Mouse (Mus musculus): ENCODE measurements at regions not wholly inside any gene's neighbourhood (a gene's known extent, or its start where the extent isn't known, plus 50 kb on each side); places are given as distances from the start of the nearest gene placed in this dataset.

GRCm38 (mm10) chr6:13523463-13524202 is 84.3 kb downstream of the Tmem168 start:
- no peak overlapping the region for H3K4me3 ChIP-seq (ENCODE audit: low read depth, low read length)
- H3K36me3 ChIP-seq (ENCODE audit: control insufficient read depth, insufficient read depth, low read length), result no peaks in the 10 kb centered on the region
- ATAC-seq (peak; percentile 88), DNase-seq (ENCODE audit: low spot score) (peak; percentile 67)
- no peaks in the 10 kb centered on the region for H3K9me3 ChIP-seq (replicated peaks; ENCODE audit: control insufficient read depth, low read length)
- 80% methylated on average over 8 of the region's 8 CpGs for WGBS
- peak overlapping the region; percentile 14; the same call in 1 of the 2 replicates for H3K27ac ChIP-seq (ENCODE audit: low read depth, low read length)
- no peaks in the 10 kb centered on the region for H3K4me1 ChIP-seq (ENCODE audit: control insufficient read depth, insufficient read depth, low read length)
- no peak overlapping the region for H3K9ac ChIP-seq (ENCODE audit: low read length)
- H3K4me2 ChIP-seq (ENCODE audit: low read length), result no peak overlapping the region
- H3K27me3 ChIP-seq (replicated peaks; ENCODE audit: control insufficient read depth, insufficient read depth, low read length), result no peaks in the 10 kb centered on the region

GRCm38 (mm10) chr6:13514126-13514525 is 93.8 kb downstream of the Tmem168 start:
- Histone ChIP-seq H3K27me3 (replicated peaks; ENCODE audit: control insufficient read depth, insufficient read depth, low read length) (no peaks in the 10 kb centered on the region), H3K36me3 (ENCODE audit: control insufficient read depth, insufficient read depth, low read length) (no peaks in the 10 kb centered on the region), H3K4me1 (ENCODE audit: control insufficient read depth, insufficient read depth, low read length) (no peaks in the 10 kb centered on the region), H3K9me3 (replicated peaks; ENCODE audit: control insufficient read depth, low read length) (no peaks in the 10 kb centered on the region), H3K4me2 (ENCODE audit: low read length) (no peak overlapping the region), H3K9ac (ENCODE audit: low read length) (no peak overlapping the region), H3K27ac (ENCODE audit: low read depth, low read length) (no peak overlapping the region), H3K4me3 (ENCODE audit: low read depth, low read length) (no peak overlapping the region)
- 77% methylated on average over 3 of the region's 3 CpGs for WGBS
- DNase-seq (ENCODE audit: low spot score) (no peak), ATAC-seq (no peak)

DNA sequence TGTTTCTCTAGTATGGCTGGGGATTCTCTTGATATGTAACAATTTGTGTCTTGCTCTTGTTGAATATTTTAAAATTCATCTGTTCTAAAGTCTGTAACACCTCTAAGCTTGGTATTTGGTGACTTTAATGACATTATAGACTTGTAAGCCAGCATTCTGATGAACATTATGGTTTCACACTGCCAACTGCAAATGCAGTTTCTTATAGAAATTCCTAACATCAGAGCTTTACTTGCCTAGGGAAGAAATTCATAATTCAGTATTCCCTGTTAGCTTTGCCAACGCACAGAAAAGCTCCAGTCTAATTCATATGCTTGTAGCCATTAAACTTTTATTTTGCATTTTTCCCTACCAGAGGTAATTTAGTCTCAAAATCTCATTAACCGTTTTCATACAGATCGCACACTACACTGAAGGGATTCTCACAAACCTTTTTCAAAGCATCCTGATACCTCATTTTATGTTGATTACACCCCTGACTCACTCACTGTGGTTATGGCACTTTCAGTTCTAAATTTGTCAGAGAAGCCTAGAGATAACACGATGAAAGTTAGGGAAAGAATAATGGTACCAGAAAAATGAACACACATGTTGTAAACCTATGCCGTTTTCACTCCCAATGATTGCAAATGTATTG is 131.3 kb downstream of the Tmem168 start:
- Histone ChIP-seq H3K4me1 (ENCODE audit: control insufficient read depth, insufficient read depth, low read length) (no peaks in the 10 kb centered on the region), H3K4me3 (ENCODE audit: low read depth, low read length) (no peak overlapping the region), H3K4me2 (ENCODE audit: low read length) (no peak overlapping the region), H3K27me3 (replicated peaks; ENCODE audit: control insufficient read depth, insufficient read depth, low read length) (no peaks in the 10 kb centered on the region), H3K9me3 (replicated peaks; ENCODE audit: control insufficient read depth, low read length) (no peaks in the 10 kb centered on the region), H3K36me3 (ENCODE audit: control insufficient read depth, insufficient read depth, low read length) (no peaks in the 10 kb centered on the region), H3K27ac (ENCODE audit: low read depth, low read length) (no peak overlapping the region), H3K9ac (ENCODE audit: low read length) (no peak overlapping the region)
- 93% methylated on average over 5 of the region's 5 CpGs for WGBS
- DNase-seq (ENCODE audit: low spot score) (no peak), ATAC-seq (no peak)

- no peak overlapping the region for H3K4me2 ChIP-seq (ENCODE audit: low read length)
- no peak overlapping the region for H3K9ac ChIP-seq (ENCODE audit: low read length)
- H3K4me3 ChIP-seq (ENCODE audit: low read depth, low read length), result no peak overlapping the region
- H3K36me3 ChIP-seq (ENCODE audit: control insufficient read depth, insufficient read depth, low read length), result no peaks in the 10 kb centered on the region
- no peak overlapping the region for H3K27ac ChIP-seq (ENCODE audit: low read depth, low read length)
- WGBS, result 68% methylated on average over 3 of the region's 3 CpGs
- no peaks in the 10 kb centered on the region for H3K4me1 ChIP-seq (ENCODE audit: control insufficient read depth, insufficient read depth, low read length)
- H3K27me3 ChIP-seq (replicated peaks; ENCODE audit: control insufficient read depth, insufficient read depth, low read length), result no peaks in the 10 kb centered on the region
- ATAC-seq, result no peak
- no peaks in the 10 kb centered on the region for H3K9me3 ChIP-seq (replicated peaks; ENCODE audit: control insufficient read depth, low read length)
- DNase-seq (ENCODE audit: low spot score), result peak; percentile 30
Observed at GRCm38 (mm10) chr6:13449160-13449787, 158.6 kb downstream of the Tmem168 start.

DNA sequence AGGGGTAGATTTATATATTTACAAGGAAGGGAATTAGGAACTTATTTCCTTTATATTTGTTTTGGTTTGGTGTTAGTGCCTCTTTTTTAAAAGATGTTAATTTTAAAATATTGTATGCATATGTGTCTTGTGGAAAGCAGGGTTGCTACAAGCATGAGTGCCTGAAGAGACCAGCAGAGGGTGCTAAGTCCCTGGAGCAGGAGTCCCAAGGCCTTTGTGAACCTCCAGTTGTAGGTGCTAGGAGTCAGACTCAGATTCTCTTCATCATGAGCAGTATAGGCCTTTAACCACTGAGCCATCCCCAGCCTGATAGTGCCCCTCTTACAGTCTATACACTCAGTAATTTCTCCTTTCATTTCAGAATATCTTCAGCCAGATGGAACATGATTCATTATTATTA is 189.0 kb upstream of the Vwde start:
- Histone ChIP-seq H3K27me3 (replicated peaks; ENCODE audit: control insufficient read depth, insufficient read depth, low read length) (no peaks in the 10 kb centered on the region), H3K4me1 (ENCODE audit: control insufficient read depth, insufficient read depth, low read length) (no peaks in the 10 kb centered on the region), H3K9me3 (replicated peaks; ENCODE audit: control insufficient read depth, low read length) (no peaks in the 10 kb centered on the region), H3K27ac (ENCODE audit: low read depth, low read length) (no peak overlapping the region), H3K36me3 (ENCODE audit: control insufficient read depth, insufficient read depth, low read length) (no peaks in the 10 kb centered on the region), H3K4me2 (ENCODE audit: low read length) (no peak overlapping the region), H3K9ac (ENCODE audit: low read length) (no peak overlapping the region), H3K4me3 (ENCODE audit: low read depth, low read length) (no peak overlapping the region)
- no peak for ATAC-seq
- DNase-seq (ENCODE audit: low spot score), result peak; percentile 28

DNA sequence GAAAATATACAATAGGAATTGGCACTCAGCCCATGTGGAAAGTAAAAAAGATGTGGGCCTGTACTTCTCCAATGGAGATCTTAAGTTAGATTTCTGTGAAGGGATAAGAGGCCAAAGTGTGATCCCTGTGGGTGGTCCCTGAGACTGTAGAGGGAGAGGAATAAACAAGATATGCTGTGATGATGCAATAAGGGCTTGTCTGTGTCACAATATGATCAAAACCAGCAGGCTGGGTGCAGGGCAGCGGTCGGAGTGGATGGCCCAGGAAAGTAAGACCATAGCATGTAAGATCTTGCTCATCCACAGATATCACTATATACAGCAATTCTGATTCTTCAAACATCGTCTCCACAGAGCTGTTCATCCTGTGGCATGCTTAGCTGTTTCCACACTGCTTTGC is 188.3 kb upstream of the Vwde start:
- Histone ChIP-seq H3K4me1 (ENCODE audit: control insufficient read depth, insufficient read depth, low read length) (no peaks in the 10 kb centered on the region), H3K27ac (ENCODE audit: low read depth, low read length) (no peak overlapping the region), H3K4me3 (ENCODE audit: low read depth, low read length) (no peak overlapping the region), H3K4me2 (ENCODE audit: low read length) (no peak overlapping the region), H3K9me3 (replicated peaks; ENCODE audit: control insufficient read depth, low read length) (no peaks in the 10 kb centered on the region), H3K9ac (ENCODE audit: low read length) (no peak overlapping the region), H3K27me3 (replicated peaks; ENCODE audit: control insufficient read depth, insufficient read depth, low read length) (no peaks in the 10 kb centered on the region), H3K36me3 (ENCODE audit: control insufficient read depth, insufficient read depth, low read length) (no peaks in the 10 kb centered on the region)
- DNase-seq (ENCODE audit: low spot score) (no peak), ATAC-seq (no peak)
- WGBS, result 86% methylated on average over 3 of the region's 3 CpGs

GRCm38 (mm10) chr6:13384469-13384868 is 159.7 kb upstream of the Vwde start:
- Histone ChIP-seq H3K27ac (ENCODE audit: low read depth, low read length) (no peak overlapping the region), H3K9me3 (replicated peaks; ENCODE audit: control insufficient read depth, low read length) (no peaks in the 10 kb centered on the region), H3K27me3 (replicated peaks; ENCODE audit: control insufficient read depth, insufficient read depth, low read length) (no peaks in the 10 kb centered on the region), H3K4me3 (ENCODE audit: low read depth, low read length) (no peak overlapping the region), H3K4me2 (ENCODE audit: low read length) (no peak overlapping the region), H3K9ac (ENCODE audit: low read length) (no peak overlapping the region), H3K4me1 (ENCODE audit: control insufficient read depth, insufficient read depth, low read length) (no peaks in the 10 kb centered on the region), H3K36me3 (ENCODE audit: control insufficient read depth, insufficient read depth, low read length) (no peaks in the 10 kb centered on the region)
- ATAC-seq (no peak), DNase-seq (ENCODE audit: low spot score) (no peak)
- 97% methylated on average over 1 of the region's 1 CpGs for WGBS

DNA sequence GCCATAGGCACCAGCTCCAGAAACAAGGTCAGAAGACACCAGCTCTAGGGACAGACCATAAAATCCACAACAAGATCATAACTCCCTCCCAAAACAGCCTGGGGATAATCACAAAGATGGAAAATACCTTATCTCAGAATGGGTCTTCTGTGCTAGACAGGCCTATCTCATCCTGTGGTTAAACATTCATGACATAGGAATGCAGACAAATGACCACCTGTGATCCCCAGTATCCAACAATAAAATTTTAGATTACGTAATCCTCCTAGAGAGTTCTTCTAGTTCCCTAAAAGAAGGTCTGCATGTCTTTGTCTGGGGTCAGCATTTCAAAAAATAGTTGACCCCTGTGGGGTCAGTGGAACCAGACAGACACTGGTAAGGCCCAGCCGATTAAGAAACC is 158.4 kb upstream of the Vwde start:
- Histone ChIP-seq H3K27me3 (replicated peaks; ENCODE audit: control insufficient read depth, insufficient read depth, low read length) (no peaks in the 10 kb centered on the region), H3K4me1 (ENCODE audit: control insufficient read depth, insufficient read depth, low read length) (no peaks in the 10 kb centered on the region), H3K4me2 (ENCODE audit: low read length) (no peak overlapping the region), H3K27ac (ENCODE audit: low read depth, low read length) (no peak overlapping the region), H3K9me3 (replicated peaks; ENCODE audit: control insufficient read depth, low read length) (no peaks in the 10 kb centered on the region), H3K4me3 (ENCODE audit: low read depth, low read length) (no peak overlapping the region), H3K9ac (ENCODE audit: low read length) (no peak overlapping the region), H3K36me3 (ENCODE audit: control insufficient read depth, insufficient read depth, low read length) (no peaks in the 10 kb centered on the region)
- no peak for DNase-seq (ENCODE audit: low spot score)
- whole genome bisulfite sequencing, result 95% methylated on average over 2 of the region's 2 CpGs
- ATAC-seq, result no peak

DNA sequence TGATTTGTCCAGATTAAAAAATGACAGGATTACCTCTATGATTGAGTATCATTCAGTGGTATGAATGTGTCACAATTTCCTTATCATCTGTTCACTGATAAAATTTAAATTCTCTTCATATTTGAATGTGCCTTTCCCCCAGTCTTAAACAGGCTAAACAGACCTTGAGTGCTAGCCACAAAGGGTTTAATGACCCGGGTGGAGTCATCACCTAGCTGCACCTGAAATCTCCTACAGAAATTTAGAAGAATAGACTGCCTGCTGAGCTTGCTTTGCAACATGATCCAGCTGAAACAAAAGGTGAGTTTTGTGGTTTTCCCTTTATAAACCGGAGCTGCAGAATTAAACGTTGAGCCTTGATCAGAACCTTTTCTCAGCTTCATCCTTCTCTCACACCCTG is 156.1 kb upstream of the Vwde start:
- H3K27ac ChIP-seq (ENCODE audit: low read depth, low read length), result no peak overlapping the region
- 46% methylated on average over 3 of the region's 3 CpGs for WGBS
- ATAC-seq, result no peak
- DNase-seq (ENCODE audit: low spot score), result no peak
- H3K9ac ChIP-seq (ENCODE audit: low read length), result no peak overlapping the region
- H3K4me2 ChIP-seq (ENCODE audit: low read length), result no peak overlapping the region
- H3K27me3 ChIP-seq (replicated peaks; ENCODE audit: control insufficient read depth, insufficient read depth, low read length), result no peaks in the 10 kb centered on the region
- no peak overlapping the region for H3K4me3 ChIP-seq (ENCODE audit: low read depth, low read length)
- H3K4me1 ChIP-seq (ENCODE audit: control insufficient read depth, insufficient read depth, low read length), result no peaks in the 10 kb centered on the region
- H3K9me3 ChIP-seq (replicated peaks; ENCODE audit: control insufficient read depth, low read length), result no peaks in the 10 kb centered on the region
- no peaks in the 10 kb centered on the region for H3K36me3 ChIP-seq (ENCODE audit: control insufficient read depth, insufficient read depth, low read length)
